Mouse (Mus musculus) mesoderm, embryonic 11.5 days (tissue): ENCODE measurements around the gene Mthfr.
A peak's percentile ranks its signal among the peaks of the same experiment; 100 is the strongest.
"Not testable (repeated sequence)": the region's sequence is repeated elsewhere in the genome, so short reads cannot be mapped to it uniquely, and the experiment has no call there.

Experiments used
- DNase-seq: peaks from one replicate; pipeline ENCODE4 v3.0.0-alpha.2; 2012; ENCODE audit warnings: low read depth, low spot score

The Mthfr gene

DNA sequence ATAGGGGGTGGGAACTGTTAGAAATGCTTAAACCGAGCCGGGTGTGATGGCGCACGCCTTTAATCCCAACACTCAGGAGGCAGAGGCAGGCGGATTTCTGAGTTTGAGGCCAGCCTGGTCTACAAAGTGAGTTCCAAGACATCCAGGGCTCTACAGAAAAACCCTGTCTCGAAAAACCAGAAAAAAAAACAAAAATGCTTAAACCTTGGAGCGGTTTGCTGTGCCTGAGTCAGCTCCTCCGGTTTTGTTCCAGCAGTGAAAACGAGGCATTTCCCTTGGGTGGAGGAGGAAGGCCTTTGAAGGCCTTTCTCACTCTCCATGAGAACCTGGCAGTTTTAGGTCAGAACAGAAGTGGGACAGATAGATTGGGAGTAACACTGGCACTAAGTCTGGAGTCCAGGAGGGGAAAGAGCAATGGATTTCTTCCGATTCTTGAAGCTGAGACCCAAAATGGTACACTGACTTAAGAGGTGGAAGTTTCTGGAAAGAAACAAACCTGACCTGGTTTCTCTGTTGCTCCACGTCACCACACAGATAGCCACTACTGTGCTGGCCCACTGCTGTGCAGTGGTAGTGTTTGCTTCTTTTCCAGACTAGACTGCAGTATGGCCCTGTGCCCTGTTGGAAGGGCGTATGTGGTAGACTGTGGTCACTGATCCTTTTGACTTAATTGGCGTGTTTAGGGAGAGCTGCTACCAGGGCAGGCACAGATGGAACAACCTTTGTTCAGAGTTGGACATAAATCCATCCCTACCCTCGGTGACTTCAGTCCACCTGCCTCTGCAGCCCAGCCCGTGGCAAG lies 1.4 kb downstream of the Mthfr start:
- no peak for DNase-seq

DNA sequence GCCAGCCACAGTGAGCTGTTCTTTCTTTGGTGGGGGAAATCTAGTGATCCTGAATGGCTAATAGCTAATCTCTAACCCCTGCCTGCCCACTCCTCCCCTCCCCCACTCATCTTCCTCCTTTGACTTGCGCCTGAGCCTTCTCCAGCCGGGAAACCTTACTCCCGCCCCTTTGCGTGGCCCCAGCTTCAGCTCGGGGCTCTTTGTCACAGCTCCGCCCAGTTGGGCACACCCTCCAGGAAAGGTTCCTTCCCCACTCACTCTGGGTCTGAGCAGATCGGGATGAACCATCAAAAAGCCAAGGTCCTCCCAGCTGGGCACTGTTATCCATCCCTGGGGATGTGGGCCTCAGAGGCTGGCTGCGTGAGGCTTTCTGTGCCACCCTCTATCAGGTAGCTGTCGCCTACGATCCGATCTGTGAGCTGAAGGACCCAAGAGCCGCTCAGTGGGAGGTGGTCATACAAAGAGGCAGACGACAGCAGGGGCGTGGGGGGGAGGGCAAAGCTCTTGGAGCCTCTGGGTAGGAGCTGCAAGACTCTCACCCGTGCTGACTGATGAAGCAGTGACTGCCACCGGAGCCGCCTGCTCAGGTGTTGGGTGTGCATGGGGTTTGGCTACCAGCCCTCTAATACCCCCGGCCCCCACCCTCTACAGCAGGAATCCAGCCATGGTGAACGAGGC lies 2.2 kb downstream of the Mthfr start:
- peak; percentile 86 for DNase-seq

DNA sequence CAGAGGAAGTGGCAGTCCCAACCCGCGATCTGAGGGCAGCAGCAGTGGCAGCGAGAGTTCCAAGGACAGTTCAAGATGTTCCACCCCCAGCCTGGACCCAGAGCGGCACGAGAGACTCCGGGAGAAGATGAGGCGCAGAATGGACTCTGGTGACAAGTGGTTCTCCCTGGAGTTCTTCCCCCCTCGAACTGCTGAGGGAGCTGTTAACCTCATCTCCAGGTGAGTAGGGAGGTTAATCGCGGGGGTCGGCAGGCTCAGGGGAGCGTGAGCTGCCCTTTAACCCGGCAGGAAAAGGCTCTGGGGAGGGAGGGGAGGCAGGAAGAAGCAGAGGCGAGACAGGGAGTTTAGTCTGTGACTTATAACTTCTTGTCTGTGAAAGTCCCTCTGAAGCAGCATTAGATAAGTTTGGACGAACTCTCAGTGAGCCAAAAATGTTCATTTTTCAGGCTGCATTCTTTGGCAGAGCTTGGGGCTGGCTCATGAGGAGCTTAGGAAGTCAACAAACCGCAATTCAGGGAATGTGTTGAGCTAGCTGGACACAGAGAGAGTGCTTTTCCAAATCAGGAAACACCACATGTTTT lies 2.8 kb downstream of the Mthfr start:
- no peak for DNase-seq

DNA sequence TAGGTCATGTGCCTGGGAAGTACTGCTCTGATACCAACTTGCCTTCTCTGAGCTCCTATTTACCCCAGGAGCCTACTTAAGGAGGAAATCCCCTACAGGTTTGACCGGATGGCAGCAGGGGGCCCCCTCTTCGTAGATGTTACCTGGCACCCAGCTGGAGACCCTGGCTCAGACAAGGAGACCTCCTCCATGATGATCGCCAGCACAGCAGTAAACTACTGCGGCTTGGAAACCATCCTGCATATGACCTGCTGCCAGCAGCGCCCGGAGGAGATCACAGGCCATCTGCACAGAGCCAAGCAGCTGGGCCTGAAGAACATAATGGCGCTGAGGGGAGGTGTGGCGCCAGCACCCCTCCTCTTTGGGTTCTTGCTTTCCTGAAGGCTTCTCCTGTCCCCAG lies 4.5 kb downstream of the Mthfr start:
- not testable (repeated sequence) for DNase-seq

DNA sequence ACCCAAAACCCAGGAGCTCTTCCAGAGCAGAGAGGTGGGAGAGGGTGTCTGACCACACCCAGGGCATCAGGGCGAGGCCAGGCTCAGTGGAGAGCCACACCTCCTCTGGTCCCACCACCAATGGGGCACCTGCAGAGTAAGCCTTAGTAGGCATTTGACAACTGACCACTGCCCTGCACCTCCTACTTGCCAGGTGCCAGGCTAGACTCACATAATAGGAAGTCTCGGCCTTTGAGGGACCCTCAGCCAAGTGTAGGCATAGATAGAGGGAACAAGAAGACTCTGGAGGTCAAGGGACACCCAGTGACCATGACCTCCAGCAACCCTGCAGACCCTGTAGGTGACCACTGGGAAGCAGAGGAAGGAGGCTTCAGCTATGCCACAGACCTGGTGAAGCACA lies 5.2 kb downstream of the Mthfr start:
- DNase-seq, result no peak

DNA sequence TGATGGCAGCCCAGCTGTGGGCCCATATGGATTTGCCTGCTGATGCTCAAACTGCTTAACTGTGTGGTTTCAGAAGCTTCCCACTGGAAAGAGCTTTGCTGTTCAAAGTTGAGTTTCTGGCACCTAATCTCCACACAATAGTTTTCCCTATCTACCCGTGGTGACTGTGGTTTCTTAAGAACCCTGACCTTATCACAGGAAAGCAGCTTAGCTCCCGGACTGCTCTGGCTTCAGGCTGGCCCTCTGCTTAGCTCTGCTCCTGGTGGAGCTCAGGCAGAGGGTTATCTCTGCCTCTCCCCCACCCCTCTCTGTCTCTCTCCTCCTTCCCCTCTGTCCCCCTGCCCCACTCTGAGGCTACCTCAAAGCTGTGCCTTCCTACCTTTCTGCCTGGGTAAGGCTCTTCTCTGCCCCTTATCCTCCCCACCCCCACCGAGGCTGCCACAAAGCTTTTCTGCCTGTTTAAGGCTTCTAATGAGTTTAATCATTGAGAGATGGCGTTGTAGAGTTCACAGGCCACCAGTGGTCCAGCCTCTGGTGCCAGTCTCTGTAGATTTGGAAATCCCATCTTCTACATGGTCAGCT lies 7.7 kb downstream of the Mthfr start:
- no peak for DNase-seq

DNA sequence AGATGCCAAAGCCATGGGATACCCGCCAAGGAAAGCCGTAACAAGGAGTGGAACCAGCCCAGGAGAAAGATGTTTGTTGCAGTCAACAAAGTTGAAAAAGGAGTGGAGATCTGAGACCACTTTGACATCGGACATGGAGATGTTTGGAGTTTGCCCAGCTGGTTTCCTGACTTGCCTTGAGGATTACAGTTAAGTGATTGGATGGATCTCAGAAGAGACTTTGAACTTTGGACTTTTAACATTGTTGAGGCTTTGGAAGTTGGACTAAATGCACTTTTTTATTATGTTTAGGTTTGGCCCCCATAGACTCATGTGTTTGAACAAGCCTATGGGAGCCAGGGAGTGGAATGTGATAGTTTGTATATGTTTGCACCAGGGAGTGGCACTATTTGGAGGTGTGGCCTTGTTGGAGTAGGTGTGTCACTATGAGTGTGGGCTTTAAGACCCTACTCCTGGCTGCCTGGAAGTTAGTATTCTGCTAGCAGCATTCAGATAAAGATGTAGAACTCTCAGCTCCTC lies 11.6 kb downstream of the Mthfr start:
- not testable (repeated sequence) for DNase-seq

DNA sequence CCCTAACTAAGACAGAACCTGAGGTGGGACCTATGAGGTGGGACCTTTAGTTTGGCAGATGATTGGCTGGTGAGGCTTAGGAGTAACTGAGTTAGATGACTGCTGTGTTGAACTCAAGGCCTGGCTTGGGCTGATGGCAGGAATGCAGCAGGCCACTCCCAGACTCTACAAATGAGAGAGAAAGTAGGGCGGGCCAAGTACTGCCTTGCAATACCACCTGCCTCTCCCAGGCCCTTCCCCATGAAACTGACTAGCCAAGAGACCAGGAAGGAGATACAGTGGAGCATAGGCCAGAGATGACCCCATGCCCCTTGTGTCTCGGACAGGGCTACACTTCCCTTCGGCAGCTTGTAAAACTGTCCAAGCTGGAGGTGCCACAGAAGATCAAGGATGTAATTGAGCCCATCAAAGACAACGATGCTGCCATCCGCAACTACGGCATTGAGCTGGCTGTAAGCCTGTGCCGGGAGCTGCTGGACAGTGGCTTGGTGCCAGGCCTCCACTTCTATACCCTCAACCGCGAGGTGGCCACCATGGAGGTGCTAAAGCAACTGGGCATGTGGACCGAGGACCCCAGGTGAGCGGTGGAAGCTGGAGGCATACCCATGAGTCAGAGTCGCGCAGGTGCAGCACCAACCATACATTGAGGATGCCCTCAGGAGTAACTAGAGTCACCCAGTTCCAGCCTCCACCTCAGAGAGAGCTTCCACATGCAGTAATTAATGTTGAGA lies 12.3 kb downstream of the Mthfr start:
- no peak for DNase-seq

DNA sequence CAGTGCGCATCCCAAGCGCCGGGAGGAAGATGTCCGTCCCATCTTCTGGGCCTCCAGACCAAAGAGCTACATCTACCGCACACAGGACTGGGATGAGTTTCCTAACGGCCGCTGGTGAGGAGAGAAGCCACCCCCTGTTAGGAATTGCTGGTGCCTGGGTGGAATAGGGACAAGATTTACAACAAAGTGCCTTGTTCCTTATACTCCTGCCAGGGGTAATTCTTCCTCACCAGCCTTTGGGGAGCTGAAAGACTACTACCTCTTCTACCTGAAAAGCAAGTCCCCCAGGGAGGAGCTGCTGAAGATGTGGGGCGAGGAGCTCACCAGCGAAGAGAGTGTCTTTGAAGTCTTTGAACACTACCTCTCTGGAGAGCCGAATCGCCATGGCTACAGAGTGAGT lies 13.0 kb downstream of the Mthfr start:
- DNase-seq, result no peak

DNA sequence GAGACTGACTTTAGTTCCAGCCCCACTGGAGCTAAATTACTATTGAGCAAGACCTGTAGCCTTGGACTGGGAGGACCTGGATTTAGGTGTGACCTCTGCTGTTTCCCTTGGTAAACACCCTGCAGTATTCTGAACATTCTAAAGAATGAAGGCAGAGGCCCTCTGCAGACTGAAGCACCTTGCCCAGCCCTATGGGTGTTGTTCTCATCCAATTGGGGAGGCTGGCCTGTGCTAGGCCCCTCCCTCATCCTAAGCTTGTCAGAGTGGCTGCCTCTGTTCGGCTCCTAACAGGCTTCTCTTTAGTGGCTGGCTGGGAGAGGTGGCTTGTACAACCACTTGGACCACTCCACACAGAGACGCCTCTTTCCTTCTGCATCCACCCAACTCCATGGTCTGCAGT lies 14.1 kb downstream of the Mthfr start:
- no peak for DNase-seq

DNA sequence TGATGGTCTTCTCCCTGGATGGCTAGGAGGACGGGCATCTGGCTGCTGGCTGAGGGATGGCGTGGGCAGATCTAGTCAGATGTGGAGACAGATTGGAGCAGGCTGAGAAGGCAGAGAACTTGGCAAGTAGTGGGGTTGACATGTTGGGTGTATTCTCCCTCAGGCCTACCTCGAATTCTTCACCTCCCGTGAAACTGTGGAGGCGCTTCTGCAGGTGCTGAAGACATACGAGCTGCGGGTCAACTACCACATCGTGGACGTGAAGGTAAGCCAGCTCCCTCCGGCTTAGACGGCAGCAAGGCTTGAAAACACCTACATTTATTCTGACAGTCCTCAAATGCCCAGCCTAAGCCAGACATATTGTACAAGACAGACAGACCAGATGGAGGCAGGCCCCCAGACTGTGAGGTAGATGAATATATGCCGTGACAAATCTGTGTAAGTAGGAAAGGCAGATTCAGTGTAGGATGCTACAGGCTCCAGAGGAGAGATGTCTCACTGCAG lies 14.6 kb downstream of the Mthfr start:
- no peak for DNase-seq

DNA sequence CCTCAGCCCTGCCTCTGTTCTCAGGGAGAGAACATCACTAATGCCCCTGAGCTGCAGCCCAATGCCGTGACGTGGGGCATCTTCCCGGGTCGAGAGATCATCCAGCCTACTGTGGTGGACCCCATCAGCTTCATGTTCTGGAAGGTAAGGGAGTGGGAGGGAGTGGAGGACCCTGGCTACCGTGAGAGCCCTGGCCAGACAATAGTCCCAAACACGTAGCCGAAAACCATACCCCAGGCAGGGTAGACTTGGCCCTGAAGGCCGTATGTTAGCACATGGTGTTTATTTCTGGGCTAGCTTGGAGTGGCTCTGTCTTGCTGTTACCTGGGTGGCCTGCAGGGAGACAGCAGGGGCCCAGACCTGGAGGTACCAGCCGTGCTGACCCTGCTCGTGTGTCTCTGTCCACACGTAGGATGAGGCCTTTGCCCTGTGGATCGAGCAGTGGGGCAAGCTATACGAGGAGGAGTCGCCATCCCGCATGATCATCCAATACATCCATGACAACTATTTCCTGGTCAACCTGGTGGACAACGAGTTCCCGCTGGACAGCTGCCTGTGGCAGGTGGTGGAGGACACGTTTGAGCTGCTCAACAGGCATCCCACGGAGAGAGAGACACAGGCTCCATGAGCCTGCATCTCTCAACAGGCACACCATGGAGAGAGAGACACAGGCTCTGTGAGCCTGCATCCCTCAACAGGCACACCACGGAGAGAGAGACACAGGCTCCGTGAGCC lies 16.3 kb downstream of the Mthfr start:
- DNase-seq, result no peak

DNA sequence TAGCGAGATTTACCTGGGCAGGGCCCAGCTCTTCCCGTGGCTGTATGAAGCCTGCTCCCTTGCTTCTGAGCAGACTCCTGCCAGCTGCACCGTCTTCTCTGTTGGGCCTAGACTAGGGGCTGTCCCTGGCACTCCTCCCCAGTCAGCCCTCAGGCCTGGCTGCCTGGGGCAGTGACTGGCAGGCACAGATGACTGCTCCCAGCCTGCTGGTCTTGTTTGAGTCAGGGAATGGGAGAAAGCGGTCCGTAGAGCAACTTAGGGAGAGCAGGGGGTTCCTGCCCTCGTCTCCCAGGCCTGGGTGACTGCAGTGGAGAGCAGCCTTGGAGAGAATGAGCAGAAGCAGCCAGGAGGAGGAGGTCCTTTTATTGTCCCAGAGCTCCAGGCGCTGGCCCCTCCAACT lies 17.4 kb downstream of the Mthfr start:
- no peak for DNase-seq

DNA sequence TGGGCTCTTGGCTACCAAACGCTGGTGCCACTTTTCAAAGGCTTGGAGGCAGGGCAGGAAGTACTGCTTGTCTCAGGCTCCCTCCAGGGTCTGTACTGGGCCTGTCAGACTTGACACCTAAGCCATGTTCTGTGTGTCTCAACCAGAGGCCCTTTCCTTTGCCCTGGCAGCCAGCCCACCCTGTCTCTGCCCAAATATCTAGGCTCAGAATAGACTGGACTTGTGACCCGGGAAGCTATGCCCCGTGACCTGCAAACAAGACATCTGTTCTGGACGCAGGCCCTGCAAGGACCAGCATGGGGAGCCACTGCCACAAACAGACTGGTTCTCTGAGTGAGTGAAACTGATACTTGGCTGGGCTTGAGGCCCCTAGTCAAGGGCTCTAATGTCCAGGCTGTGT lies 17.9 kb downstream of the Mthfr start:
- DNase-seq, result no peak

DNA sequence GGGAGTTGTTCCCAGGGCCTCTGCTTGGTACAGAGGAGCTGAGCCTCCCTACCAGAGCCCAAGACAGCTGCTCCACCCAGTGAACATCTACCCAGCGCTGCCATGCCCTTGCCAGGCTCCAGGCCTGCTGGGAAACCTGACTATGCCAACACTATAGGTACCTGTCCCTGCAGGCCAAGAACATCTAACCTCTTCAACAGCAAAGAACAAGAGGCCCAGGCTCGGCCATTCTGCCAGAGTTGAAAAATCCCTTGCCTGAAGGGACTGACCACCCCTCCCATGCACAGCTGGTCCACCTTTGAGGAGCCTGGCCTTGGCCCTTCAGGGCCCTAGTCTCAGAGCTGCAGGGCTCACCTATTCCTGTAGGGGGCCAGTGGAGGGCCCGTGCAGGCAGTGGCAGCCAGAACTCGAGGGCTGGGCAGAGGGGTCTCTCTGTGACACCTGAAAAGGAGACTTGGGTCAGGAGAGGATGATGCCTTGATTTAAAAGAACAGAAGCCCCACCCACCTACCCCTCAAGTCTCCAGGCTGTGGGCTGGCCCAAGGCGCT lies 18.9 kb downstream of the Mthfr start:
- no peak for DNase-seq

DNA sequence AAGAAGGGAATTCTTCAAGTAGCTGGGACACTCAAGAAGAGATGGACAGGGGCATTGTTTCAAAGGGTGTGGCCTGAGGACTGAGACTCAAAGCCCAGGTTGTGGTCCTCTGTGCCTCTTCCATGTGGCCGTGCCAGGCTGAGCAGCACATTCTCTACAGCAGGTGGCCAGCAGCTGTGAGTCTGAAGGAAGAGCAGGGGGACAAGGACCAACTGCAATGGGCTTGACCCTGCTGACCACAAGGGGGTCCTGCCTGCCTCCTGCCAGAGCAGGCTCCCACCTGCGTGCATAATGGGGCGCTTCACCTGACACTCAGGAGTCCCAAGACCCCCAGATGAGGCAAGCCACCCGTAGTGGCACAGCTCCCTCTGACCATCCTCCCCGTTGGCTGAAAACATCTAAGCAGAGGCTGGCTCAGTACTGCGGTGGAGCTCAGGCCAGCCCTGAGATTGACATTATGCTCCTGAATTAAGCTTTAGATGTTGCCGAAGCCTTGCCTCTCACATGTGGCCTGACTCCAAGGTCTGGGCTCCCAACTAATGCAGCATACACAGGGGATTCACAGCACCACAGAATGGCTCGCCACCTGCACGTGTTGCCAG lies 19.4 kb downstream of the Mthfr start:
- no peak for DNase-seq

DNA sequence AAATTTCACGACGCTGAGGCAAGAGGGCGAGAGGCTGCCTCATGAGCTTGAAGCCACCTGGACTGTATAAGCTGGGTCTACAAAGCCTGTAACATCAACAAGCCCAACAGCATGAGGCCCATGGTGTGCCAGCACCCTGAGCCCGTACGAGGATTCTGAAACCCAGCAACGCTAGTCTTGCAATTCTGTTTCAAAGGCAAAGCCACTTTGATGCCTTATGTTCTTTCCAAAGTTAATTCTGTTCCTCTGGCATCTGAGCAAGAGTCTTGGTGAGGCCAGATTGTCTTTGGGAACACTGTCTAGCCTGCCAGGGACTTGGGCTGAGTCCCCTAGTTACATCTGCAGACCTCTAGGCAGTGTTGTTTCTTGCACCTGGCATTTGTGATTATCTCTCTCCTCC lies 20.1 kb downstream of the Mthfr start:
- no peak for DNase-seq

DNA sequence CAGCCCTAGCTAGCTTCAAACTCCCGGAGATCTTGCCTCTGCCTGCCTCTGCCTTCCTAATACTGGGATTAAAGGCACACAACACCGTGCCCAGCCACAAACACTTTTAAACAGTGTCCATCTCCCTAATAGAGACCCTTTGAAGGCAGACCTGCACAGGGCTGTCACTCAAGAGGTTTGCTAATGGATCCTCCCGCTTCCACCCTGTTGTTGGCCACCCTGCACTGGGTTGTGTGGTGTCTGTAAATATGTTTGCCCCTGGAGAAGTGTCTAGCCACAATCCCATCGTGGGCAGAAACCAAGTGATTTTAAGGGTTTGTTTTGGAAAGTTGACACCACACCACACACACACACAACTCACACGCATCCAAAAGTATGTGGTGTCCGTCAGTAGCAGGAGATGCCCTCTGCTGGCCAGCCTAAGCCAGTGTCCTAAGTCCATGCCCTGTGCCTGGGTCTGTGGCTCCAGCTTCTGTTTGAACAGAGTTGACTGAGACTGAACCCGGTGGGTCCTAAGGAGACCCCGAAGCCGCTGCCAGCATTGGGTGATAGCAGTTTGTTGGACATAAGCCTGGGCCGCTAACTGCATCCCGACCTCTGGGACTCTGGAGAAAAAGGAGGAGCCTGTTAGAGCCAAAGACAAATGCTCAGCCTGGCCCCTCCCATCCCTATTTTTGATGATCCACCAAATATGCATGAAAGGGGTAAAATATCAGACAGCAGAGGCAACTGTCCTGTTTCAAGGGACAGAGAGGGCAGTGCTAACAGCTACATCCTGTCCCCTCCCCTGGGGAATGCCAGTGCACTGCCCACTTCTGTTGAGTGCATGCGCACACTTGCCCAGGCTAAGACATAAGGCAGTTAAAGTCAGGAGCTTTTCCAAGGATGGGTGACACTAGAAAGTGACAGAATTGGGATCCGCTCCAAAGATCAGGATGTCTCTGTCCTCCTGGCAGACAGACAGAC lies 21.5 kb downstream of the Mthfr start:
- DNase-seq, result peak; percentile 44

DNA sequence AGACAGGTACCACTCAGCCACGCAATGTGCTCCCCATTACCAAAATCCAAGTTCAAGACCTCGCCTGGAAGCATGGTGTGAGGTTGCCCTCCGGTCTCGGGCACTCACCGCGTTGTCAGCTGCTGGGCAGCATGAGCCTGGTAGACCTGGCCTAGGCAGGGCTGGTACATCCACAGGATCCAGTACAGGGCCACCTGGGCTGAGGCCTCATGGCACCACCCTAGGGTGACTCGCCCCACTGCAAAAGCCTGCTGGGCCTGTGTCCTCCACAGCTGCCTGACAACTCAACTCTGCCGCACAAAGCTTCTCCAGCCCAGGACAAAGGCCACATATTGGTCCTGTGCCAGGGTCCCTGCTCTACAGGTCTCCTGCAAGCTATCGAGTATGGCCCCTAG lies 22.2 kb downstream of the Mthfr start:
- no peak for DNase-seq
